Mouse (Mus musculus): Measurements from ENCODE around the gene Gm44511.

GRCm38 (mm10) chr6:128838342-128839265 lies 12.5 kb upstream of the Gm44511 start:
- TF ChIP-seq CTCF (IDR thresholded peaks at IDR 0.05; ENCODE audit: low read depth, low read length) (no peak), POLR2AphosphoS5 (IDR thresholded peaks at IDR 0.05; ENCODE audit: insufficient replicate concordance, low read depth, low read length) (no peak), GATA1 (IDR thresholded peaks at IDR 0.05; ENCODE audit: borderline replicate concordance, low read length) (no peak)
